Mouse (Mus musculus) 416B (cell line): ENCODE measurements around the gene Itm2c.

Experiments
- DNase-seq: peaks from one replicate; pipeline ENCODE4 v3.0.0; 2011; ENCODE audit warnings: low read depth

The Itm2c gene

DNA sequence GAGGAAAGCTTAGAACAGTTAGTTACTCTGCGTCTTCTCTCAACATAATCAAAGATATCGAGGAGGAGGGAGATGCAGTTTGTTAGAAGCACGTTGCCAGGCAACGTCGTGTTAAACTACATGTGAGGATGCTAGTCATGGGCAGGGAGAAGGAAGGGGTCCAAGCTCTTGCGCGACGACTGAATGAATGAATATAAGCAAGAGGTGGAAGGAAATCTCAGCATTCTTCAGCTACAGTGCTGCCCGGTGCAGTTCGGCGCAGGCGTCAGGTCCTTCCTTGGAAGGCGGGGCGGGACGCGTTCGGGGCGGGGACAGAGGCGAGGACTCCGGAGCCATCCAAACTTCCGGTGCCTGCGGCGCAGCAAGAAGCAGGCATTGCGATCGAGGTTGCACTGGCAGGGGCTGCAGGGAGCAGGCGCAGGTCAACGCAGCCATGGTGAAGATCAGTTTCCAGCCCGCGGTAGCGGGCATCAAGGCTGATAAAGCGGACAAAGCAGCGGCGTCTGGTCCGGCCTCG is at the start of gene Itm2c:
Gene Itm2c, plus strand, starts transcription at position 51 of the 517 bp plus-strand sequence.
- DNase-seq = peak; percentile 83

DNA sequence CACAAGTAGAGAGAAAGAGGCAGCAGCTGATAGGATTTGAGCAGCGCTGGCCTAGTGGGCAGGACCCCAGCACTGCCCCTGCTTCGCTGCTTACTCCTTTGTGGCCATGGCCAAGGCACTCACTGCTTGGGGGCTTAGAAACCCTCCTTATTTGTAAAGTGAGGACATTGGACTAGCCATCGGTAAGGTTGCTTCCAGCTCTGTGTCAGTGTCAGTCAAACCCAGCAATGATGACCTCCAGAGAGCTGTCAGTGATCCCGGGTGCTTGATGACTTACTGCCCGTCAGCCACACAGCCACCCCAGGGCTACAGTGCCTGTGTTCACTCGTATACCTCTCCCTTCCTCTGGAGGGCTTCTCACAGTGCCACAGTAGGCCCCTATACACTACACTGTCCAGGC is 49.1 kb upstream of the Itm2c start:
- no peak for DNase-seq

DNA sequence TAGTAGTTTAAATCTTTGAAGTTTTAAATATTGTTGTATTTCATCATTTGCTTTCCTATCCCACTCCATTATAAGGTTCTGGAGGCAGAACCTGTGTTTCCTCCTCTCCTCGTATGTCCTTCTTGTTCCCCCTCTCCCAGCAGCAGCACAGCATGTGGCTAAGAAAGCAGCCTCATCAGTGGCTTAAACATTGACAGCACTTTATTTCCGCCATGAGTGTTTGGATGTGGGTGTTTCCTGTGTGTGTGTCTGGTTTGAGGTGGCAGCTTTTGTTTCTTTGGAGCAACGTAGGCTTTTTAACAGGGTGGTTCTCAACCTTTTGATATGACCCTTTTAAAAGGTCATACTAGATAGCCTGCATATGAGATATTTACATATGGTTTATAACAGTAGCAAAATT is 48.6 kb upstream of the Itm2c start:
- DNase-seq = no peak

DNA sequence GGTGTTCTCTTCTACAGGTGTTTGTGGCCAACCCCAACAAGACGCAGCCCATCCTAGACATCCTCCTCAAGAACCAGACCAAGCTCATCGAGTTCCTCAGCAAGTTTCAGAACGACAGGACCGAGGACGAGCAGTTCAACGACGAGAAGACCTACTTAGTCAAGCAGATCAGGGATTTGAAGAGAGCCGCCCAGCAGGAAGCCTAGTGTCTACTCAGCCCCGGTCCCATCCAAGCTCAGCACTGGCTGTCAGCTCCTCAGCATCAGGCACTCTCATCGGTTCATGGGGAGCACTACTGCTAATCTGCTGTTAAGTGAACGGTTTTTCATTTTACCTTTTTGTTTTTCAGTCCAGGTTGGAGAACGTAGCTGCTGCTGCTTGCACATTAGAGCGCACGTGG is 45.1 kb upstream of the Itm2c start:
- no peak for DNase-seq

DNA sequence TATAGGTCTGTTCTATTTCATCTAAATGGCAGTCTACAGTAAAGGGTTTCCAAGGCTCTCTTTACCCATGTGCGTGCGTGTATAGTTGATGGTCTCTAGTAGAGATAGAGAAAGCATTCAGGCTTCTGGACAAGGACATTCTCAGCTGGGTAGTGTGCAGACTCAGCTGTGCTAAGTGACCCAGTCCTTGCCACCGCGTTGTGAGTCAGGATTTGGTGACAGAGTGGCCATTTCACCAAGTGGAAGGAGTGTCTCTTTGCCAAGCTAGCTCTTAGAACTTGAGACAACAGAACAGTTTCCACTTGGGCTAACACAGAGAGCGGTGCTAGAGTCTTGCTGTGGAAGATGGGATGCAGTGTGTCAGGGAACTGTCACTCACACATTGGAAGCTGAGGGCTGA is 43.2 kb upstream of the Itm2c start:
- no peak for DNase-seq

DNA sequence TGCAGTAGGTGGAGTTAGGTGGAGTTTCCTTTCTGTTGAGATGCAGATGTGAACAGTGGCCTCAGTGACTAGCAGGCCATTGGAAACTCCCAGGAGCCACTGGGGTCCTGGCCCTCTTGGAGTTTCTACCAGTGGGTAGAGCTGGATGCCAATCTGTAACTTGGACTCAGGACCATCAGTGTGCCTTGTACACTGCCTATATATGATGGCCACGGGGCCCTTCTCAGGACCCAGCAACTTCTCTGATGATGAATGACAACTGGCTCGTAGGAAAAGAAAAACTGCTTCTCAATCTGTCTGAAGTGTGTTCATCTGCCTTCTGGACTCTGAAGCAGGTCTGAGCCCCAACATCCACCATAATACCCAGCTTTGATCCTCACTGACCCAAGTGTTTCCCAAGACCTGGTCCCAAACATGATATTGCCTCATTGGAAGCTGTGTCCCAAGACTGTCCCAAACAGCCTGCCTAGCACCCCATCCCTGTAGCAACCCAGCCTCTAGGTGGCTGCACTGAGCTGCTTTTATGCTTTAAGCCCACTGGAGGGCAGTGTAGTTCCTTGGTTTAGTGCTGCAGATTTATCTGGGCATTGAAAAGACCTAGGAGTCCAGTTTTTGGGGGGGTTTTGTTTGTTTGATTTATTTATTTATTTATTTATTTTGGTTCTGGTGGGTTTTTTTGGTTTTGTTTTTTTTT is 40.9 kb upstream of the Itm2c start:
- peak; percentile 83 for DNase-seq

DNA sequence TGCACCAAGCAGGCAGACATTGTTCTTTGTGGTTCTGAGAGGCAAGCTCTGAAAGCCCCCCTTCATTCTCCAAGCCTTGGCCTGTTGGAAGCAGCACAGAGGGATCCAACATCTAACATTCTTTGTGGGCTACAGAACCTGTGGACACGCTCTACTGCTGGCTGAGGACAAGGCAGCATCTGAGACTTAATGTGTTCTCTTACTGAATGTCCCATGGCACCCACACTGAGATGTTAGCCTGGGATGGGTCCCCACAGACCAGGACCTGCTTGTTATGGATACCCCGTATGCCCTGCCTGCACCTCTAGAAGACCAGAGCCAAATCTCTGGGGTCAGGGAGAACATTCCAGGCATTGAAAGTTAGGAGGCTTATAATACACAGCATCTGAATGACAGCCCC is 40.2 kb upstream of the Itm2c start:
- no peak for DNase-seq

DNA sequence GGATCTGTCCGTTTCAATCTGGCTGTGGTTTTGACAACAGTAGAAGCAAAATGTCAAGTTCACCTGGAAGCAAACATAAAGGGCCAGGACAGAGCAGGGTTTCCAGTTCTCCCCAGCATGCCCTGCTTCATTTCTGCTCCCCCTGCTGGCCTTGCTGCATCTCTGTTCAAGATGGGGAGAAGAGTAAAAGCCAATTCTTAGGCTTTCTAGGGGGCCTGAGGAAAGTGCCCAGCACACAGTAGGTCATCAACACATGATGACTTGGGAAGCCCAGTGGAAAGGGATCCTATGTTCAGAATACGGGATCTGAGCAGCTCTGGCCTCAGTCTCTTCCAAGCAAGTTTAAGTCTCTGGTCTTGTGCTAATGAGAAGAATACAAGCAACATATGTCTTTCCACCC is 39.6 kb upstream of the Itm2c start:
- no peak for DNase-seq

DNA sequence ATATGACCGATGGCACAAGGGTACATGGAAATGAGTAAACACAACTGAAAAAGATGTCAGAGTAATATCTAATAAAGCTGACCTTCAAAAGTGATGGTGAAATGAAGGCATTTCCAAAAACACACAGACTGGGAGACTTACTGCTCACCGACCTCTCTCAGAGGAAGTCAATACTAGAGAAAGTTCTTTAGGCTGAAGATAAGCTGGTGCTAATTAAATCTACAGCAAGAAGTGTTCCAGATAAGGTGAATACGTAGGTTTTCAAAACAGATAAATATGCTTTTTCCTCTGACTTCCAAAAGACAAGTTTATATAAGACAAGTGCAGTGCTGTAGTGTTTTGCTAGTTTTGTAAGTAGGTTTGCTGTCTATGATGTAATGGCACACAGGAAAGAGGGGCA is 37.8 kb upstream of the Itm2c start:
- DNase-seq = no peak

DNA sequence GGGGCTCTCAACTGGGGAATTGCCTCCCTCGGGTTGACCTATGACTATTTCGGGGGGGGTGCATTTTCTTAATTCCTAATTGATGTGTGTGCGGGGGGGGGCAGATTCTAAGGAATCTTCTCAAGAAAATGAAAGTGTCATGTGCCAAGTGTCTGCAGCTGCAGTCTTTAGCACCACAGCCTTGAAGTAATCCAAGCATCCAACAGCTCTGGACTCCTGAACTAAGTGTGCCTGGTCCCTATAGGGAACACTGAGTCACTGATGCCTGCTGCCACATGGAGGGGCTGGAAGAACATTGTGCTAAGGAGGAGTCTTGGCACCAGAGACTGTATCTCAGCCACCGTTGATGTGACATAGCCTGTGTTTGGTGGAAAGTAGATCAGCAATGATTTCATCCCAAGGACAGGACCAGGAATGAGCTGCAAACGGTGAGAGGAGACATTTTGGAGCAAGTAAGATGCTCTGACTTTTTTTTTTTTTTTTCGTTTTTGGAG is 36.8 kb upstream of the Itm2c start:
- DNase-seq = no peak

DNA sequence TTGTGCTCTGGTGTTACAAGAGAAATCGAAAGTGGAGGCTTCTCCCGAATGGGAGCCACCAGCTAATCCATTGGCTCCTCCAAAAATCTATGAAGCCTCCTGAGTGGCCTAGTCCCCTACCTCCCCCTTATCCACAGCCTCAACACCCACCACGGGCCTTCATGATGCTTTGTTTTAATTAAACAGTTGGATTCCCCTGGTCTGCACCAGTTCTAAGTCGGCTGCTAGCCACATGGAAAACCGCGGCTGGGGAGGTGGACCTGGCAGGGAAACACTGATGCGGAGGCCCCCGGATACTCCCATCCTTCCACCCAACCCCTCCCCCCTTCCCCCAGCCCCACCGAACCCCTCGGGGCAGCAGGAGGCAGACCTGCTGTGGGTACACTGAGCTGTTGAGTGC is 29.7 kb upstream of the Itm2c start:
- DNase-seq = no peak

DNA sequence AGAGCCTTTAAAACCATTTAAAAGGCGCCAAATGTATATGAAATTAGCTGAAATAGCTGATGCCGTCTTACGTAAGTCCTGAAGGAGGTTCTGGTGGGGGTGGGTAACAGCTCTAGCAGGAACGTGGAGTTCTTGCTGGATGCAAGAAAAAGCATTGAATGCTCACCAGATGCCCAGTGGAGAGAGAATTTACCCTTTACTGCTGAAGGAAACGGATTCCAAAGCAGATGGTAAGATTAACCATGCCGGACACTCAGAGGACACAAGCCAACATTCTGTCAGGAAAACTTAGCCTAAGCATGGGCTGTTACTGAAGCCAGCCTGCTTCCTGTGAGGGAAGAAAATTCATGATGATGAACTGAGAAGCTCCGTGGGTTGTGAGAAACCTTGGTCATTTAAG is 24.1 kb upstream of the Itm2c start:
- DNase-seq = no peak

DNA sequence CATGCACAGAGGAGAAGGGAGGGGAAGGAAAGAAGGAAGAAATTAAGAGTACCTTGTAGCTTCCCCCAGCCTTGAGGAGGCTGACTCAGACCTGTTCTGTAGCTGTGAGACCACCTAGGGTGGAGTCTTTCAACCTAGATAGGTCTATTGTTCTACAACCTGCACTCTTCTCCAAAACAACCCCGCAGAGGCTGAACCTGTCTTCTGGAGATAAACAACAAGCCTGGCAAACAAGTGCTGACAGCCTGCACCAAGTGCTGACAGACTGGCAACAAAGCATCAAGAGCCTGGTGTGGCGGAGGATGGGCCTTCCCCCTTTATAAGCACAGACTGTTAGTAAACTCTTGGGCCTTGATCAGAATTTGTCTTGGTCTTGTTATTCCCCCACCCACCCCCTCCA is 23.5 kb upstream of the Itm2c start:
- no peak for DNase-seq

DNA sequence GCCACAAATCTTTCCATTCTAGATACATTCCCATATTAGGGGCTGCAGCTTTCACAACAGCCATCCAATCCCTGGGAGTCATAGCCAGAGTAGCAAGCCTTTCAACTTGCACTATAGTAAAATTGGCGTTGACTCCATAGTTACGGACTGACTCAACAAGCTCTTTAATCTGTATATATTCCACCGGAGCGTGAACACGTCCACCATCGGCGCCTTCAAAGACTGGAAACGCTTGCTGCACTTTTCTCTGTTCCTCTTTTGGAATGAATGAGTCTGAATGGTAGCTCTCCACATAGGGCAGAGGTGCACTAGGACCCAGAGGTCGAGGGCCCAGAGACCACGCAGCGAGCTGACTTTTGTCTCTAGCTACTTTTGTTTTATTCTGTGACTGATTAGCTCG is 12.1 kb upstream of the Itm2c start:
- no peak for DNase-seq

DNA sequence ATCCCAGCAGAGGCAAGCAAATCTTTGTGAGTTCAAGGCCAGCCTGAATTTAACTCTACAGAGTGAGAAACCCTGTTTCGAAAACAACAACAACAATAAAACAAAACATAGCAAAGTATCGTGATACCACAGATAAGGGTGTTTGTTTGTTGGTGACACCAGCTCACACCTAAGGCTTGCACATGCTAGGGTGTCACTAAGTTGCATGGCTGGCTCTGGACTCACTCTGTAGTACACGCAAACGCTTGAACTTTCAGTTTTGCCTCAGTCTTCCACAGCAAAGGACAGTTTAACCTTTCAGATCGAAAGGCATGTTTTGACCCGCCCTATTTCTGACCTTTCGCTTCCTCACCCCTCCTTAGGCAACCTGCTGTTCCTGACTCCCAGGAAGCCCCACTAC is 6.9 kb upstream of the Itm2c start:
- no peak for DNase-seq

DNA sequence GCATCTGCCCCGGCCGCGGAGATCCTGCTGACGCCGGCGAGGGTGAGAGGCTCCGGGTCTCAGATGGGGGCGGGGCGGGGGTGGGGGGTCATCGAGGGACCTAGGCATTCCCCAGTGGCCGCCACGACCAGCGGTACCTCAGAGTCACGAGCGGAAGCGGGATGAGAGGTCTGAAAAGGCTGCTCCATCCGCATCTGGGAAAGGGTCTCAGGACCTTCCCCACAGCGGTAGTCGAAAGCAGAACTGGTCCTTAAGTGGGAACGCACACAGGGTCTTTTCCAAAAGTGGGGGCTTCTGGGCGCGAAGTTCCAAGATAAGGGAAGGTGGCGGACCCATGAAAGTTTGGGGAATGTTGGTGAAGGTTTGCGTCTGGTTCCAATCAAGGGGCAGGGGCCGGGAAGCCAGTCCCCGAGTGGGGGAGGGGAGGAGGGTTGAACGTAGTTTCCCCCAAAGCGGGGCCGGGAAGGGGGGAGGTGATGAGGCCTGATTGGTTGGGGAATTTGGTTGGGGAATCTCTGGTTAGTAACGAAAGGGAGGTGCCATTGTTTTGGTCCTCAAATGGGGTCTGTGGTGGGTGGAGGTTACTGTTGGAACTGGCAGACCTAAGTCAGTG is 773 bp downstream of the Itm2c start:
- peak; percentile 29 for DNase-seq

DNA sequence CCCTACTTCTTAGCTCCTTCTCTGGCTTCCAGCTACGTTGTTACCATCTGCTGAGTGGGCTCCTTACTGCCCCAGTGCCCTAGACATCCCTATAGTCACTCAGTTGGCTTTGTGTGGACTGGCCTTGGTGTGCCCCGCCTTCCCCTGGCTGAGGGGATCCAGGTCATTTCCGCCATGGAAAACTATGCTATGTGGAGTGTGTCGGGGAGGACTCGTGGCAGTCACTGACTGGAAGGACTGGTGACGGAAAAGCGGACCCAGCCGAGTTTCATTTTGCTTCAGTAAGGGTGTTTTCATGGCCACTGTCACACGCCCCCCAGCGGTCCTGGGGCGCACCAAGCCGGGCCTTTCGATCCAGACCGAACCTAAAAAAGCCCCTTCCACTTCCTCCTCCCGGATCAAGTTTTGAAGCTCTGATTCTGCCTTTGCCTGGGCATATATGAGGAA is 1.3 kb downstream of the Itm2c start:
- peak; percentile 81 for DNase-seq

DNA sequence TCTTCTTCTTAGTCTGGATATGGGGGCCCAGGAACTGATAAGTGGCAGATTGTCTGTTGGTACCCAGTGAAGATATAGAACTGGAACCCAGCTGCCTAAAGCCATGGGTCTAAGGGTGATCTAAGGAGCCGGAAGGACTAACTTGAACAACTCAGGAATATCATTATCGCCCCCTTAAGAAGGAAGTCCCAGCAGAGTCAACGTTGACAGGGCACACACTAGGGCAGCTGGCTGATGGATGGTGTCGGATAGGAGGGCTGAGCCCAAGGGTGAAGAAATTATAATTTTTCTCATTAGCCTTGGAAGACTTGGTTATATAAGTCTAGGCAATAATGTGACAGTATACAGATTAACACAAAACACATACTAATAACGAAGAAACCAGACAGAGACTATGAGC is 2.0 kb downstream of the Itm2c start:
- no peak for DNase-seq

DNA sequence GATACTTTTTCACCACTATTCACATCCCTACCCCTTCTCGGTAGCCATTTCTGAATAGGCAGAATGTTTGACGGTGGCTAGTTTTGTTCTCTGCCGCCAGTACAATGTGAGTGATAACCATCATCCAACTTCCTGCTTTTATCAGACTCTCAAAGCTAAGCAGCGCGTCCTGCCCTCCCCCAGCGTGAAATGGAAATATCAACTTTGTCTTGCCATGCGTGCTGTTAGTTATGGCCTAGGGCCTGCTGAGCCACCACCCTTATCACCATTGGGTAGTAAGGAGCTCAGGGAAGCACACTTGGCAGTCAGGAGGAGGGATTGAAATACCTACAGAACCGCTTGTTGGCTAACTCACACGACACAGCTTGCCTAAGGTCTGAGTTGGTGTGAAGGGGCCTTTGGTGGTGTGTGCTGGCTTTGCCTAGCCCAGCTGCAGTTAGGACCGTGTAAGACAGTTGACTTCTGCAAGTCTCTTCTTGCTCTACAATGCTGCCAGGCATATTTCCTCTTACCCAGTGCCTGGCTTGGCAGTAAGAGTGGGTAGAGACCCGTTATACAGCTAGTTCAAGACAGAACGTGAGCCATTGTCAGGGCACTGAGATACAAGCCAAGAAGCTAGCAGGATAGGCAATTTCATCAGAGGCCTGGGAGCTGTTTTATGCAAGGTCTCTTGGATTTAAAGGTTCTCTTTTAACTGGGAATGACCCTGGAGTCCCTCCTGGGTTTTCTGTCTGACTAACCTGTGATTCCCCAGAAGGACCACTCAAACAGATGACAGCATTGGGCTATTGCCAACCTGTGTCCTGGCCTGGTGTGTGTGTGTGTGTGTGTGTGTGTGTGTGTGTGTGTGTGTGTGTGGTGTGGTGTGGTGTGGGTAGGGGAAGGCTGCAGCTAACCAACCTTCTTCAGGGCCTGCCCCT is 3.0 kb downstream of the Itm2c start:
- DNase-seq = peak; percentile 79

DNA sequence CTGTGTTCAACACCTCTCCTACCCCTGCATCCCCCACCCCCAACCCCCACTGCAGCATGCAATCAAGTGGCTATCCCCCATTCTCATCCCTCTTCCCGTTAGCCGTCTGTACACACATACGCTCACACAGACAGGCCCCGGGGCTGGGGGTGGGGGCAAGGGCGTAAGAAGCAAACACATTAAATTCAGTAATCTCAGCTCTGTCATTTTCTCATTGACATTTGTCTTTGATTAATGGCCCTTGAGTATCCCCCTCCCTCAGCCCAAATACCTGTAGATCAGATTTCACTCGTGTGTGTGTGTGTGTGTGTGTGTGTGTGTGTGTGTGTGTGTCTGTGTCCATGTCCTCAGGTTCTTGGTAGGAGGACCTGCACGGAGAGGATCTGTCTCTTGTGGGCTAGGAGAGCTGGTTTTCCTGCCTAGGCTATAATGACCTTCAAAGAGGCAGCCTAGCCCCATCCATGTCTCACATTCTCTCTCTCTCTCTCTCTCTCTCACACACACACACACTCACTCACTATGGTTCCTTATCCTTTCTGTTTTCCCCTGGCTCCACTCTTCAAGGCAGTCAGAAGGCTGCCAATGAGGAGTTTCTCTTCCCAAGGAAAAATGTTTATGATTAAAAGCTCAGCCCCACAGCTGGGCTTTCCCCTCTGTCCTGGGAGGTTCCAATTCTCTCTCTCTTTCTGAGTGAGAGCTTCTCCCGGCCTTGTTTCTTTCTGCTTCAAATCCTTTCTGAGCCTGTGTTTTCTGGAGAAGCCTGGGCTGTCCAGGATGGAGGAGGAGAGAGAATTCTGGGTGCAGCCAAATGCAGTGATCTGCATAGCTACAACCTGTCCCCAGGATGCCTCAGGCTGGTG is 4.0 kb downstream of the Itm2c start:
- no peak for DNase-seq

DNA sequence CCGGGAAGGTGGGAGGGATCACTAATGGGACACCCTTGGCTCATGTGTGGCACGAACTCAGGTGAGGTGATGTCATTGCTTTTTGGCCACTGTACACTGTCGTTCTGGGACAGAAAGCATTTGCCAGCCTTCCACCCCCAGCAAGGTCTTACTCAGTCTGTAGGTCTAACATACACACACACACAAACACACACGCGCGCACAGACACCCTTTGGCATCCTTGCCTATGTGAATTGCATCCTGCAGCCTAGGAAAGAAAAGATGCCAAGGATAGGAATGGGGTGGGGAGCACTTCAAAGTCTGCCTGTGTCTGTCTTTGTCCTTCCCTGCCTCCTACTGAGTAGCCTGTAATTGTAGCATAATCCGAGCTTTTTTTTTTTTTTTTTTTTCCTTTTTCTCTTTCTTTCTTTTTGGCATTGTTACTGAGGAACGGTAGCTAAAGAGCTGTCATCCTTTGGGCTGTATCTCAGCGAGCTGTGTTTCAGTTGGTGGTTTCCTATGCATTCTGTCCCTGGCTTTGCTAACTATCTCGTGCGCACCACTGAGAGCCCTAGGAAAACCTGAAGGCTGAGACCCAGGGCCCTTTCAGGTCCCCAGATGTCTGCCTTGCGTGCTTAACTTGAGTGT is 4.8 kb downstream of the Itm2c start:
- DNase-seq = no peak
